Mouse (Mus musculus) ES-E14 (cell line): ENCODE data around the gene Chst3.

Experiments used
- CHD2 ChIP-seq: IDR thresholded peaks from 2 replicates; pipeline ENCODE4 v1.6.1; 2014; ENCODE audit warnings: mild to moderate bottlenecking, low read depth, low read length, inconsistent platforms
- HCFC1 ChIP-seq: IDR thresholded peaks from 2 replicates; pipeline ENCODE4 v1.6.1; 2012; ENCODE audit warnings: low read length, inconsistent platforms, borderline replicate concordance; ENCODE audit not compliant: insufficient read depth
- MAFK ChIP-seq: IDR thresholded peaks from 2 replicates; pipeline ENCODE4 v1.6.1; 2014; ENCODE audit warnings: mild to moderate bottlenecking, low read depth, low read length, inconsistent platforms; ENCODE audit not compliant: insufficient read depth
- ZNF384 ChIP-seq: IDR thresholded peaks from 2 replicates; pipeline ENCODE4 v1.6.1; 2012; ENCODE audit warnings: low read depth, low read length, inconsistent platforms

DNA sequence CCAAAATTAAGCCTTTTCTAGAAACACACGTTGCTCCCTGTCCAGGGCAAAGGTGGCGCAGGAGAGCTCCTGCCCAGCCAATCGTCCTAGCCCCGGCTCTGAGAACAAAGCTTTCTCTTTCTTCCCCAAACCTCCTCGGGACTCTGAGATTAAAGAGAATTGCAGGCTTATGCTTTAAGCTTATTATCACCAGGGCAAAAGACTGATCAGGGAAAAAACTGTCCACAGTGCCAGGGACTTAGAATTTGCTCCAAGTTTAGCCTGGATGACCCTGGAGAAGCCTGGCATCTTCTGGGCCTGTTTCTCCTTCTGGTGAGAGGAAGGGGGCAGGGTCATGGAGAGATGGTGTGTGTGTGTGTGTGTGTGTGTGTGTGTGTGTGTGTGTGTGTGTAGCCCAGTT, 42.5 kb upstream of the Chst3 start:
- no peak for TF ChIP-seq HCFC1
- TF ChIP-seq CHD2: no peak
- TF ChIP-seq MAFK: no peak
- TF ChIP-seq ZNF384: no peak
